ENCODE assay signal across 9 mouse cellular contexts in the genomic region with DNA sequence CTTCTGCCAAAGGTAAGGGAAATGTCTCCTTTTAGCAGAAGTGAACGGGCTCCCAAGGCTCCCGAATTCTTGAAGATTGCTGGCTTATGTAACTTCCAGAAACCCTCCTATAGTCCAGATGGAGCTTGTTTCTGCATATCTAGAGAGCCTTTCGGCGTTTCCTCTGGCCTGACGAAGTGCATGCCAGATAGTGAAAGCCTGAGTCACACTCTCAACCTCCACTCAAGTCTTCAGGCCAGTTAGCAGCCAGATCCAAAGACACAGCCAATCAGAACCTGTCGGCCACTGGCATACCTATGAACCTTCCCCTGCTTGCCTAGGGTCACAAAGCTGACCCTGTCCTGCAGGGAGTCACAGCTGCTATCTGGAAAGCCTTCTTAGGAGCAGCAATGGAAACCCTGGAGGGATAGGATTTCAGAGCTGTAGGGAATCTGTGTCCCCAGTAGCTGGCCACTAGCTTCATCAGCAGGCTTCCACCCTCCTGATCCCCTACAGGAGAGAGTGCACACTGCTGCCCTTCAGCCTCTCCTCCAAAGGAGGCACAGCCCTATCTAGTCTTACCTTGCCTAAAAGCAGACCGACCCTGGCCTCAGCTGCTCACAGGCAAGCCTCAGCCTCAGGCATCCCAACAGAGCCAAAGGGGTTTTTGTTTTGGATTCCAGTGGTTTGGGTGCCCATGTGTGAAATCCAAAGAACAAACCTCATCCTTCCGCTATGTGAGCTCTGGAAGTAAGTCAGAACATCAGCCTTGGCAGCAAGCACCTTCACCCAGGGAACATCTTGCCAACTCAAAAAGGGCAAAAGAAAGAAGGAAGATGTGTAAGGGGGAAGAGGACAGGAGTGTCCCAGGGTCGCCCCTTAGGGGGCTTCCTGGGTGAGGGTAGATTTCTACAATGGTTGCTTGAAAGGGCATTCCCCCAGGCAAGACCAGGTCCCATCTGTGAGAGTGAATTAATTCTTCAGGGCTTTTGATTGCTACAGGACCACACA. TPM values are rescaled to one million over a fixed set of nuclear protein-coding genes. Genes with fewer than 3 reads are reported as not detected.
DNase-seq lines count a peak whose midpoint lies in the region; ATAC-seq lines count a peak whose summit lies in the region.
"Had no signal": no experiment of that assay in that cellular context is flagged by ENCODE, and none has a peak within 500 bp of the region (broad histone marks: within the 10 kb centered on the region; RNA-seq: fewer than 3 reads in every experiment).

No protein-coding gene starts in this region.

- peak overlapping the region; percentile 33 for H3K4me3 ChIP-seq in megakaryocyte, embryonic 14.5 days (replicated peaks)
- H3K4me3 ChIP-seq in heart, embryonic 12.5 days = no peak overlapping the region
- no peak overlapping the region for H3K4me3 ChIP-seq in forebrain, embryonic 16.5 days (replicated peaks; ENCODE audit: low read length)

- H3K27me3 ChIP-seq in megakaryocyte, embryonic 14.5 days (replicated peaks) = peaks cover 54% of the 10 kb centered on the region
- H3K27me3 ChIP-seq in heart, embryonic 12.5 days (replicated peaks) = no peaks in the 10 kb centered on the region; the same call in 1 of the 2 replicates
- no peaks in the 10 kb centered on the region for H3K27me3 ChIP-seq in forebrain, embryonic 16.5 days (replicated peaks; ENCODE audit: control insufficient read depth, insufficient read depth, low read length)

- intact Hi-C loops in left cerebral cortex, postnatal 10 days (cut with DNase I) = no loop called here

- H3K9me3 ChIP-seq in megakaryocyte, embryonic 14.5 days = no peaks in the 10 kb centered on the region
- H3K9me3 ChIP-seq in heart, embryonic 12.5 days (replicated peaks) = no peaks in the 10 kb centered on the region
- H3K9me3 ChIP-seq in forebrain, embryonic 16.5 days (ENCODE audit: control insufficient read depth, low read length) = no peaks in the 10 kb centered on the region

- H3K9ac ChIP-seq in heart, embryonic 12.5 days = no peak overlapping the region
- no peak overlapping the region for H3K9ac ChIP-seq in forebrain, embryonic 16.5 days (replicated peaks; ENCODE audit: low read depth, low read length)

- no peak overlapping the region for H3K4me2 ChIP-seq in heart, embryonic 12.5 days
- H3K4me2 ChIP-seq in forebrain, embryonic 16.5 days (ENCODE audit: low read length) = no peak overlapping the region

- no peak for ATAC-seq in megakaryocyte, adult 5-6 weeks (ENCODE audit: poor library complexity, severe bottlenecking)
- ATAC-seq in heart, embryonic 12.5 days (ENCODE audit: insufficient number of reproducible peaks, low FRiP score) = 0 out of 2 replicates have a peak, but pooled peaks have one; percentile 24
- ATAC-seq in megakaryocyte-erythroid progenitor cell, adult 5-6 weeks (replicated peaks; ENCODE audit: low FRiP score, low TSS enrichment, poor library complexity, severe bottlenecking) = peak; percentile 57
- no peak for ATAC-seq in forebrain, embryonic 16.5 days

- H3K4me1 ChIP-seq in megakaryocyte, embryonic 14.5 days = peaks cover 48% of the 10 kb centered on the region
- H3K4me1 ChIP-seq in heart, embryonic 12.5 days (replicated peaks) = peaks cover 23% of the 10 kb centered on the region
- H3K4me1 ChIP-seq in forebrain, embryonic 16.5 days (replicated peaks; ENCODE audit: control insufficient read depth, insufficient read depth, low read length) = no peaks in the 10 kb centered on the region

- peak; percentile 12 for DNase-seq in embryo, embryonic 11 days
- DNase-seq in embryo, embryonic 10.5 days (ENCODE audit: low spot score) = no peak
- no peak for DNase-seq in left cerebral cortex, postnatal 10 days (ENCODE audit: extremely low spot score in 1 of 2, low spot score in 2 of 2)
- DNase-seq: kidney, postnatal 10 days had no signal

- H3K36me3 ChIP-seq in megakaryocyte, embryonic 14.5 days (replicated peaks; ENCODE audit: low read length) = no peaks in the 10 kb centered on the region
- no peaks in the 10 kb centered on the region for H3K36me3 ChIP-seq in heart, embryonic 12.5 days
- no peaks in the 10 kb centered on the region for H3K36me3 ChIP-seq in forebrain, embryonic 16.5 days (ENCODE audit: control insufficient read depth, insufficient read depth)

- 28% methylated on average over 9 of the region's 9 CpGs for WGBS in heart, embryonic 12.5 days
- WGBS in forebrain, embryonic 16.5 days = 63% methylated on average over 9 of the region's 9 CpGs

- 0 out of 2 replicates have a peak overlapping the region, but pooled peaks have one; percentile 12 for H3K27ac ChIP-seq in heart, embryonic 12.5 days (ENCODE audit: poor library complexity, severe bottlenecking)
- no peak overlapping the region for H3K27ac ChIP-seq in forebrain, embryonic 16.5 days (ENCODE audit: low read length)

RNA-seq across cellular contexts. Expression of a gene that starts 9.5 kb away (rescaled TPM):
- 1.5 and 3.6 TPM in 2 replicates for polyA plus RNA-seq in megakaryocyte, embryonic 14.5 days (2012; ENCODE audit: insufficient read depth, low replicate concordance)
- total RNA-seq in megakaryocyte, adult 5-6 weeks (2015) = 17.0 and 28.7 TPM in 2 replicates
- 32.3 and 34.6 TPM in 2 replicates for total RNA-seq in megakaryocyte, adult 5-6 weeks (2017)
- polyA plus RNA-seq in heart, embryonic 12.5 days (2016; fragmentation: Nextera tagmentation; extraction: Ambion mirVana) = 93.7 and 94.1 TPM in 2 replicates
- total RNA-seq in megakaryocyte-erythroid progenitor cell, adult 5-6 weeks (2014; fragmentation: Nextera tagmentation) = 66.3 and 76.7 TPM in 2 replicates
- 56.5 and 66.8 TPM in 2 replicates for total RNA-seq in megakaryocyte-erythroid progenitor cell, adult 5-6 weeks (2017)
- polyA plus RNA-seq in forebrain, embryonic 16.5 days (2015; fragmentation: Nextera tagmentation; extraction: Ambion mirVana) = 218 and 229 TPM in 2 replicates
- total RNA-seq in left cerebral cortex, postnatal 10 days (2021) = 100 to 1,000 TPM; 106 to 121 TPM

RNA-seq across cellular contexts. Expression of a gene that starts 35.7 kb away (rescaled TPM):
- polyA plus RNA-seq in megakaryocyte, embryonic 14.5 days (2012; ENCODE audit: insufficient read depth, low replicate concordance) = 9.3 and 59.4 TPM in 2 replicates
- total RNA-seq in megakaryocyte, adult 5-6 weeks (2015) = 41.8 and 53.3 TPM in 2 replicates
- total RNA-seq in megakaryocyte, adult 5-6 weeks (2017) = 71.5 and 75.2 TPM in 2 replicates
- 506 and 568 TPM in 2 replicates for polyA plus RNA-seq in heart, embryonic 12.5 days (2016; fragmentation: Nextera tagmentation; extraction: Ambion mirVana)
- 204 and 213 TPM in 2 replicates for total RNA-seq in megakaryocyte-erythroid progenitor cell, adult 5-6 weeks (2014; fragmentation: Nextera tagmentation)
- total RNA-seq in megakaryocyte-erythroid progenitor cell, adult 5-6 weeks (2017) = 395 and 654 TPM in 2 replicates
- 432 and 519 TPM in 2 replicates for polyA plus RNA-seq in forebrain, embryonic 16.5 days (2015; fragmentation: Nextera tagmentation; extraction: Ambion mirVana)
- 10 to 100 TPM; 57.4 to 57.8 TPM for total RNA-seq in left cerebral cortex, postnatal 10 days (2021)

RNA-seq across cellular contexts. Expression of a gene that starts 53.4 kb away (rescaled TPM):
- polyA plus RNA-seq in megakaryocyte, embryonic 14.5 days (2012; ENCODE audit: insufficient read depth, low replicate concordance) = 4.1 TPM in 1 of 2 replicates, not detected in the other
- 4.4 and 5.5 TPM in 2 replicates for total RNA-seq in megakaryocyte, adult 5-6 weeks (2015)
- 6.0 and 7.1 TPM in 2 replicates for total RNA-seq in megakaryocyte, adult 5-6 weeks (2017)
- polyA plus RNA-seq in heart, embryonic 12.5 days (2016; fragmentation: Nextera tagmentation; extraction: Ambion mirVana) = 83.3 and 85.8 TPM in 2 replicates
- 14.2 and 16.5 TPM in 2 replicates for total RNA-seq in megakaryocyte-erythroid progenitor cell, adult 5-6 weeks (2014; fragmentation: Nextera tagmentation)
- total RNA-seq in megakaryocyte-erythroid progenitor cell, adult 5-6 weeks (2017) = 11.1 and 25.0 TPM in 2 replicates
- 188 and 197 TPM in 2 replicates for polyA plus RNA-seq in forebrain, embryonic 16.5 days (2015; fragmentation: Nextera tagmentation; extraction: Ambion mirVana)
- total RNA-seq in left cerebral cortex, postnatal 10 days (2021) = 10 to 100 TPM; 75.2 to 84.1 TPM

Comparison
In these comparisons a context has a peak if more than half of its experiments do, and no peak if none do; other contexts are left out.
1. ATAC-seq: peak in heart, embryonic 12.5 days (single experiment) and megakaryocyte-erythroid progenitor cell, adult 5-6 weeks (single experiment); none in megakaryocyte, adult 5-6 weeks (single experiment) and forebrain, embryonic 16.5 days (single experiment).